Mouse (Mus musculus) midbrain, embryonic 15.5 days (tissue): Measurements from ENCODE around the gene Zfp119a. TPM values are rescaled to one million over a fixed set of nuclear protein-coding genes. Genes with fewer than 3 reads are reported as not detected.
A peak's percentile ranks its signal among the peaks of the same experiment; 100 is the strongest.
"Not testable (repeated sequence)": the region's sequence is repeated elsewhere in the genome, so short reads cannot be mapped to it uniquely, and the experiment has no call there.

Source experiments
- ATAC-seq: fragments of 200-750 bp; cut with Nextera tagmentation; replicated peaks from 2 replicates; pipeline ENCODE4 v1.8.0; 2017; ENCODE audit warnings: moderate TSS enrichment
- H3K27ac ChIP-seq: fragments of 300-500 bp; sonication (generic); 2 replicates; pipeline ENCODE4 v1.5.1; 2015; ENCODE audit warnings: mild to moderate bottlenecking, inconsistent platforms
- H3K27me3 ChIP-seq: fragments of 300-500 bp; sonication (generic); replicated peaks from 2 replicates; pipeline ENCODE4 v1.6.1; 2015; ENCODE audit warnings: inconsistent platforms
- H3K36me3 ChIP-seq: fragments of 300-500 bp; sonication (generic); replicated peaks from 2 replicates; pipeline ENCODE4 v1.6.1; 2015; ENCODE audit warnings: inconsistent platforms
- H3K4me1 ChIP-seq: fragments of 300-500 bp; sonication (generic); 2 replicates; pipeline ENCODE4 v1.6.1; 2015; ENCODE audit warnings: inconsistent platforms
- H3K4me2 ChIP-seq: fragments of 300-500 bp; sonication (generic); 2 replicates; pipeline ENCODE4 v1.6.1; 2015; ENCODE audit warnings: inconsistent platforms, mild to moderate bottlenecking, moderate library complexity
- H3K4me3 ChIP-seq: fragments of 300-500 bp; sonication (generic); 2 replicates; pipeline ENCODE4 v1.5.1; 2015; ENCODE audit warnings: mild to moderate bottlenecking, inconsistent platforms
- H3K9ac ChIP-seq: fragments of 300-500 bp; sonication (generic); 2 replicates; pipeline ENCODE4 v1.6.1; 2015; ENCODE audit warnings: mild to moderate bottlenecking, inconsistent platforms
- H3K9me3 ChIP-seq: fragments of 300-500 bp; sonication (generic); 2 replicates; pipeline ENCODE4 v1.6.1; 2016; ENCODE audit warnings: inconsistent platforms
- WGBS: fragments of 180-500 bp; shearing (Covaris S2); methylation state at CpG from one replicate; pipeline ENCODE4 v1.1.7; 2015; ENCODE audit warnings: mixed read lengths; 5-methylcytosine and 5-hydroxymethylcytosine counted together
- polyA plus RNA-seq: library from polyadenylated mRNA; unstranded; fragments of >200 nt; fragmentation: Nextera tagmentation; extraction: Ambion mirVana; gene quantifications from 2 replicates; pipeline ENCODE4 v1.2.1, GENCODE M21; 2015

Gene Zfp119a
- 12.0 and 15.3 TPM in 2 replicates for polyA plus RNA-seq

DNA sequence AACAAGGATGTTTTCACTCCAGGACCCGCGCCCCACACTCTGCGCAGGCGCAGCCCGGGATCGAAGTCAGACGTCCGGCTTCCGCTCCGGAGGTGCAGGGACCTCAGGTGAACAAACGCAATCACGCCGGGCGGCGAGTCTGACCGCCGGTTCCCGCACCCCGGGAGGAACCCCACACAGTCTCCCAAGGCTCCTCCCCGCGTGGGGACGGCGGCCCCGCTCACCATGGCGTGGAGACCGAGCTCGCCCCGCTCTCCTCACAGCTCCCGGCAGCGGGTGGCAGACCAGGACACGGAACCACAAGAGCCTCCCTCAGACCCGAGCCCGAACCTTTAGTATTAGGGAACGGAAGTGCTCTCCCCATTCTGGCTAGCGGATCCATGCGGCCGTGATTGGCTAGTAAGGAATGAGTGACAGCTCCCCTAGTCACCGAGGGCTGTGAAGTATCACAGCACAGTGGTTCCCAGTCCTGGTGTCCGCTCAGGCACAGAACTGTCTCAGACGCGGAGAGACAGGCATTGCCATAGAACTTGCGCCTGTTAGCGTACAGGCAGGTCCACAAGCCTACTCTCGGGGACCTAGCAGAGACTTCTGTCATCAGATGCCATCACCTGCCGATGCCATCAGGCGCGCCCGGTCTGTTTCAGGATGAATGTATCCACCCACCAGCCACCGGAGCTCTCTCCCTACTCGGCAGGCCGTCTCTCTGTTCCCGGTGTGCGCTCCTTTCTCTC lies at the start of gene Zfp119a:
TSS of gene Zfp119a (minus strand) at position 295 of the 734 bp plus-strand sequence.
- WGBS = under 1% methylated on average over 46 of the region's 53 CpGs
- peak; percentile 100 for ATAC-seq

DNA sequence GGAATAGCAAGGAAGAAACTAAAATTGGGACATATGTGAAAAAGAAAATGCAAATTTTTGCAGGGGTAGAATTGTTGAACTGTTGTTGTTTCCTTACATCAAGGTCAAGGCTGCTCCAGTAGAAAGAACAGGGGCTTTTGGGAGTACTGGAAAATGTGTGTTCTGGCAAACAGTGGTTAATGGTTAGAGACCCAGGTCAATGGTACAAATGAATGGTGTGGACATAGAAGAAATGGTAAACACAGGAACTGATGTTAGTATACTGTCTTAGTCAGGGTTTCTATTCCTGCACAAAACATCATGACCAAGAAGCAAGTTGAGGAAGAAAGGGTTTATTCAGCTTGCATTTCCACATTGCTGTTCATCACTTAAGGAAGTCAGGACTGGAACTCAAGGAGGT lies 27.9 kb upstream of the Zfp119a start:
- Histone ChIP-seq H3K4me3 (no peak overlapping the region), H3K27me3 (no peaks in the 10 kb centered on the region), H3K4me2 (no peak overlapping the region), H3K4me1 (no peaks in the 10 kb centered on the region), H3K9ac (no peak overlapping the region), H3K9me3 (no peaks in the 10 kb centered on the region), H3K36me3 (no peaks in the 10 kb centered on the region), H3K27ac (no peak overlapping the region)
- ATAC-seq = no peak

More for the DNA sequence above, at the start of gene Zfp119a:
- not testable (repeated sequence) for H3K9me3 ChIP-seq, H3K36me3 ChIP-seq, H3K27me3 ChIP-seq
- Histone ChIP-seq H3K9ac (peak within 1 kb of the TSS; percentile 58), H3K4me2 (peak within 1 kb of the TSS; percentile 66), H3K4me3 (peak within 1 kb of the TSS; percentile 52), H3K4me1 (peaks cover 20% of the 10 kb centered on the region), H3K27ac (peak within 1 kb of the TSS; percentile 88)

DNA sequence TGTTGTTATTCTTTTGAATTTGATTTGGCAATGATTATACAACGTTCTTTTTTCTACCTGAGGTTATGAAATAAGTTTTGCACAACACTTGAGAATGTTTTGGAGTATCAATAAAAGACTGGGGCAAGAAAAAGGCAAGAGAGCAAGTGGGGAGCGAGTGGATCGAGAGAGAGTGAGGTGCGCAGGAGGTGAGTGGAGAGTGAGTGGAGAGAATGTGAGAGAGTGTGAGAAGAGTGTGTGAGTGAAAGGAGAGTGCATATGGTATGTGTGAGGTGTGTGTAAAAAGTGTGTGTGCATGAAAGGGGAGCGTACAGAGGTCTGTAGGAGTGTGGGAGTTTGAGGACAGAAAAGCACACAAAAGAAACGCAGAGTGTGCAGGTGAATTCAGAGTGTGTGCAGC lies 25.4 kb upstream of the Zfp119a start:
- Histone ChIP-seq H3K9me3 (no peaks in the 10 kb centered on the region), H3K4me1 (no peaks in the 10 kb centered on the region), H3K27ac (no peak overlapping the region), H3K36me3 (no peaks in the 10 kb centered on the region), H3K27me3 (no peaks in the 10 kb centered on the region), H3K4me3 (no peak overlapping the region), H3K4me2 (no peak overlapping the region), H3K9ac (no peak overlapping the region)
- 78% methylated on average over 6 of the region's 6 CpGs for WGBS
- no peak for ATAC-seq

DNA sequence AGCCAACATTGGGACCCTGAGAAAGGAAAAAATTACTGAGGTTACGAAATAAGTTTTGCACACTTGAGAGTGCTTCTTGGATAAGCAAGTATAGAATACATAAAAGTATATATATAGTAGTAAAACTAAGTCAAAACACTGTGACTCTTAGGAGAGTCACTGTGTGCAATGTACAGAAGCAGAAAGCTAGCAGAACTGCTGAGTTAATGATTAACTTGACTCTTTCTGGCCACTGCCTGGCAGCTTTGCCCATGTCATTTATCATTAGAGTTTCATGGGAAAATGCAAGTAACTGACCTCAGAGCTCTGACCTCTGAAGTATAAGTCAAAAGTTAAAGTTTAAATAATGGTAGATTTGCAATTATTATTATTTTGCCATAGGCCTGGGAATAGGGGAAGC lies 25.0 kb upstream of the Zfp119a start:
- no peaks in the 10 kb centered on the region for H3K36me3 ChIP-seq
- WGBS = 90% methylated on average over 1 of the region's 1 CpGs
- no peak overlapping the region for H3K4me2 ChIP-seq
- H3K9me3 ChIP-seq = no peaks in the 10 kb centered on the region
- no peaks in the 10 kb centered on the region for H3K4me1 ChIP-seq
- H3K27me3 ChIP-seq = no peaks in the 10 kb centered on the region
- H3K27ac ChIP-seq = no peak overlapping the region
- H3K9ac ChIP-seq = no peak overlapping the region
- ATAC-seq = no peak
- no peak overlapping the region for H3K4me3 ChIP-seq

DNA sequence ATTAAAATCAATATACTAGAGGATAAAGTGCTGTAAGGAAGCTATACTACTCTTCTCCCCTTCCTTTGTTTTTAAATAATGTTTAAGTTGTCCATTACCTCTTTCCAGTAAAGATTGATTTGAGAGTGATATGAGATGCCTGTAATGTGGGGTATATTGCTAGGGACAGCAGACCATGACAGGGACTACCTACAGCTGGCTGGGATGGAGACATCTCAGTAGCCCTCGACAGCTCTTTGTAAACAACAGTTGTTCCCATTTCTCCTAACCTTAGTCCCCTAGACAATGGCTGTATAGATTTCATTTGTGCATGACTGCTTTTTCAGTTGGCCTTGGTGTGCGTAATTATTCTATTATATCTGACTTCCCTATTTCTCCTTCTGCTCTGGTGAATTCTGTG lies 24.4 kb upstream of the Zfp119a start:
- Histone ChIP-seq H3K36me3 (peaks cover 5% of the 10 kb centered on the region), H3K27me3 (no peaks in the 10 kb centered on the region), H3K27ac (no peak overlapping the region), H3K4me1 (no peaks in the 10 kb centered on the region), H3K9me3 (peaks cover 5% of the 10 kb centered on the region; the same call in 1 of the 2 replicates), H3K4me2 (no peak overlapping the region), H3K4me3 (no peak overlapping the region), H3K9ac (no peak overlapping the region)
- 69% methylated on average over 2 of the region's 2 CpGs for whole genome bisulfite sequencing
- no peak for ATAC-seq

DNA sequence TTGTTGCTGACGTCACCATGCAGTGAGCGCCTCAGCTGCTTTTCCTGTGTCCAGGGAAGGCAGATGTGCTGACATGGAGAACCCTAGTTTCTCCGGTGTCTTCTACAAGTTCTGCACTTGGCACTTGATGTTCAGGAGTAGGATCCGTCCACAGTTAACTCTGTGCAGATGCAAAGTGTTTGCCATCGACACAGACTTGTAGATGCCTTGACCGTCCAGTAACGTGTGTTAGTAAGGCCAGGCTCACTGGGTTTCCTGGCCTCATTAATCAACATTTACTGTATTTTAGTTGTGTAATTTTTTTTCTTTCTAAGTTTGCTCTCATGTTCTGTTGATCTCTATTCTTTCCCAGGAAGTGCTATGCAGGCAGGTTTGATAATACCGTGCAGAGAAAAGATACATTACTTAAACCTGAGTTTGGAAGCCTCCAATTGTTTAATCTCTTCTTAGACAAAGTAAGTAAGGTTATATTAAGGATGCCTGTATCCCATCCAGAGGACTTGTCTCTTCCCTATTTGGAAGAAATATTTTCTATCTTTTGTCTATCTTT lies 13.8 kb upstream of the Zfp119a start:
- 16% methylated on average over 6 of the region's 8 CpGs for WGBS
- not testable (repeated sequence) for H3K9me3 ChIP-seq, ATAC-seq, H3K4me1 ChIP-seq, H3K27me3 ChIP-seq, H3K36me3 ChIP-seq
- H3K4me3 ChIP-seq = peak overlapping the region; percentile 50
- H3K9ac ChIP-seq = peak overlapping the region; percentile 31; the same call in 1 of the 2 replicates
- H3K4me2 ChIP-seq = peak overlapping the region; percentile 55
- peak overlapping the region; percentile 89 for H3K27ac ChIP-seq

DNA sequence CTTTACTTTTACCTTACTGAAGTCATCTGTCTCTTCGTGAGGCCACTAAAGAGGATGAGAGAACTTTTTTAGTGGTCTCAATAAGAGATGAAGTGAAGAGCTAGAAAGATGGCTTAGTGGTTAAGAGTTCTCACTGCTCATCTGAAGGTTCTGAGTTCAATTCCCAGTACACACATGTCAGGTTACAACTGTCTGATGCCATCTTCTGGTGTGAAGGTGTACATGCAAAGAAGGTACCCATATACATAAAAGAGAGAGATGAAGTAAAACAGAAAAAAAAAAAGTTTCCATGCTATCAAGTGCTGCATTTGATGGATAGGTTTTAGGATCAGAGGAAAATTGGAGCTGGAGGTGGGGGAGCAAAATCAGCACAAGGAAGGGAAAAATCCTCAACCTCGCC lies 6.2 kb upstream of the Zfp119a start:
- 62% methylated on average over 2 of the region's 2 CpGs for WGBS
- peaks cover 13% of the 10 kb centered on the region for H3K27me3 ChIP-seq

DNA sequence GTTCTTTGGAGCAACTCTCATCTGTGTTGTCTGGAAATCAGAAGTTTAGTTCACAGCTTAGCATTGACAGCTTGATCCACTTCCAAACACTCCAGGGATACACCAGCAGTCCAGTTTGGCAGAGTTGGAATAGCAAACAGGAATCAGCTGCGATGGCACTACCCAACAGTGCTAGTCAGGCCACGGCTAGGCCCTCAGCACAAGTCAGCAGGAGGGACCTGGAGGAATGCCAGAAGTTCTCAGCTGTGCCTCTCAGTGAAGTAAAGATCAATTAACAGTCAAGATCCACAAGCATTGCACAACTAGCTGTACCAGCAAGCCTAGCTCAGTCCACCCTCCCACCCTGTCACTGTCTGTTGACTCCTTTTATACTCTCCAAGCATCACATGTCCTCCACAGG lies 4.9 kb upstream of the Zfp119a start:
- Histone ChIP-seq H3K9me3 (no peaks in the 10 kb centered on the region), H3K27ac (no peak overlapping the region), H3K4me2 (no peak overlapping the region), H3K27me3 (peaks cover 13% of the 10 kb centered on the region), H3K36me3 (no peaks in the 10 kb centered on the region), H3K4me1 (0 out of 2 replicates have a peak, but pooled peaks cover 5% of the 10 kb centered on the region), H3K4me3 (no peak overlapping the region), H3K9ac (no peak overlapping the region)
- ATAC-seq = no peak
- 52% methylated on average over 2 of the region's 2 CpGs for WGBS

More for the DNA sequence above, 6.2 kb upstream of the Zfp119a start:
- H3K4me3 ChIP-seq = no peak overlapping the region
- H3K4me1 ChIP-seq = no peaks in the 10 kb centered on the region
- no peak for ATAC-seq
- no peaks in the 10 kb centered on the region for H3K9me3 ChIP-seq
- H3K36me3 ChIP-seq = no peaks in the 10 kb centered on the region
- H3K9ac ChIP-seq = no peak overlapping the region
- no peak overlapping the region for H3K27ac ChIP-seq
- no peak overlapping the region for H3K4me2 ChIP-seq

DNA sequence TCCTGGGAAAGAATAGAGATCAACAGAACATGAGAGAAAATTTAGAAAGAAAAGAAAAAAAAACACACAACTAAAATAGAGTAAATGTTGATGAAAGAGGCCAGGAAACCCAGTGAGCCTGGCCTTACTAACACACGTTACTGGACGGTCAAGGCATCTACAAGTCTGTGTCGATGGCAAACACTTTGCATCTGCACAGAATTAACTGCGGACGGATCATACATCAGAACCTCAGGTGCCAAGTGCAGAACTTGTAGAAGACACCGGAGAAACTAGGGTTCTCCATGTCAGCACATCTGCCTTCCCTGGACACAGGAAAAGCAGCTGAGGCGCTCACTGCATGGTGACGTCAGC lies 471 bp downstream of the Zfp119a start:
- peak overlapping the region; percentile 36 for H3K9ac ChIP-seq
- H3K4me3 ChIP-seq = peak overlapping the region; percentile 52
- H3K4me2 ChIP-seq = peak overlapping the region; percentile 66
- not testable (repeated sequence) for H3K27me3 ChIP-seq, H3K9me3 ChIP-seq, H3K36me3 ChIP-seq, ATAC-seq
- peak overlapping the region; percentile 88 for H3K27ac ChIP-seq
- WGBS = 0% methylated on average over 8 of the region's 8 CpGs
- peaks cover 20% of the 10 kb centered on the region for H3K4me1 ChIP-seq

DNA sequence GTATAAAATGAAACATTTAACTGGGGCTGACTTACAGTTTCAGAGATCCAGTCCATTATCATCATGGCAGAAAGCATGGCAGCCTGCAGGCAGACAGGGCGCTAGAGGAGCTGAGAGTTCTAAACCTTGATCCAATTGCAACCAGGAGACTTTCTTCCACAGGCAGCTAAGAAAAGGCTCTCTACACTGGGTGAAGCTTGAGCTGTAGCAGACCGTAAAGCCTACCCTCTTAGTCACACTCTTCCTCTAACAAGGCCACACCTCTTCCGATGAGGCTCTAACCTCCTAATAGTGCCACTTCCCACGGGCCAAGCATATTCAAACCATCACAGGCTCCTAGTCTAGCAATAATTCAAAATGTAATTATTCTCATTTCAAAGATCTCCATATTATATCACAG lies 1.5 kb downstream of the Zfp119a start:
- no peak overlapping the region for H3K27ac ChIP-seq
- H3K4me1 ChIP-seq = peaks cover 20% of the 10 kb centered on the region
- H3K4me3 ChIP-seq = no peak overlapping the region
- no peak overlapping the region for H3K9ac ChIP-seq
- no peak for ATAC-seq
- H3K36me3 ChIP-seq = no peaks in the 10 kb centered on the region
- H3K27me3 ChIP-seq = no peaks in the 10 kb centered on the region
- H3K4me2 ChIP-seq = peak overlapping the region; percentile 16; the same call in 1 of the 2 replicates
- H3K9me3 ChIP-seq = 0 out of 2 replicates have a peak, but pooled peaks cover under 1% of the 10 kb centered on the region
- WGBS = 92% methylated on average over 4 of the region's 4 CpGs

DNA sequence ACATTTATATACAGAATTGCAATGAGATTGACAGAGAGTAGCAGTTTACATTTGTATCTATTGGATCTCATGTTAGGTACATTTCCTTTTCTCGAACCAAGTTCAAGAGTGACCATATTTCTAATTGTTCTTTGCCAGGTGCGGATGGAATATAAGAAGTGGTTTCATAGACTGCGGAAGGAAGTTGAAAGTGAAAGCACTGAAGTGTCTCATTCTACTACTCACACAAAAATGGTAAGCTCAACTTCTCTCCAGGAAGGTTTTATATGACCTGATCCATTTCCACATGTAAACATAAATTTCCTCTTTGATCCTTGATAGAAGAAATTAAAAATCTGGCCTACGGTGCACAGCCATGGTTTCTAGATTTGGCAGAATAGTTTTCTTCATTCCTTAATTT lies 35.7 kb downstream of the Zfp119a start:
- no peak for ATAC-seq
- H3K27me3 ChIP-seq = no peaks in the 10 kb centered on the region
- H3K9me3 ChIP-seq = no peaks in the 10 kb centered on the region; the same call in 1 of the 2 replicates
- no peak overlapping the region for H3K27ac ChIP-seq
- H3K4me1 ChIP-seq = no peaks in the 10 kb centered on the region
- H3K4me3 ChIP-seq = no peak overlapping the region
- no peaks in the 10 kb centered on the region for H3K36me3 ChIP-seq
- no peak overlapping the region for H3K4me2 ChIP-seq
- 89% methylated on average over 4 of the region's 4 CpGs for WGBS
- no peak overlapping the region for H3K9ac ChIP-seq

DNA sequence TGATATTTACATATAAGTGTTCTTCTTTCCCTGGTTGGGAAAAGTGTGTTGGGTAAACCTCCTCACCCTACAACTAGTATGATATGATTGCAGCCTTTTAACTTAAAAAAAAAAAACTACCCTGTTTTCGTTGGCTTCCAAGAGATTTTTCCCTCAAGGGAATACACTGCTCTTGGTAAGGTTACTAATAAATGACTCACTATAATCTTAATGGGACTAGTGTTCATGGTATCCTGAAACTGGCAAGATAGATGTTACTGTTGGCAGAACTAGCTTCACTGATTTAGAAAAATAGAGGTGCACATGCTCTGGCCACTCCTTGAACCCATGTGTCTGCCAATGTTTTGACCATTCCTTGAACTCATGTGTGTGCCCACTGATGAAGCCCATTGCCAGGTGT lies 57.2 kb downstream of the Zfp119a start:
- Histone ChIP-seq H3K4me2 (no peak overlapping the region), H3K27me3 (no peaks in the 10 kb centered on the region), H3K27ac (no peak overlapping the region), H3K4me1 (no peaks in the 10 kb centered on the region), H3K9ac (no peak overlapping the region), H3K36me3 (no peaks in the 10 kb centered on the region), H3K4me3 (no peak overlapping the region), H3K9me3 (no peaks in the 10 kb centered on the region)
- WGBS = 79% methylated on average over 1 of the region's 1 CpGs
- ATAC-seq = no peak

DNA sequence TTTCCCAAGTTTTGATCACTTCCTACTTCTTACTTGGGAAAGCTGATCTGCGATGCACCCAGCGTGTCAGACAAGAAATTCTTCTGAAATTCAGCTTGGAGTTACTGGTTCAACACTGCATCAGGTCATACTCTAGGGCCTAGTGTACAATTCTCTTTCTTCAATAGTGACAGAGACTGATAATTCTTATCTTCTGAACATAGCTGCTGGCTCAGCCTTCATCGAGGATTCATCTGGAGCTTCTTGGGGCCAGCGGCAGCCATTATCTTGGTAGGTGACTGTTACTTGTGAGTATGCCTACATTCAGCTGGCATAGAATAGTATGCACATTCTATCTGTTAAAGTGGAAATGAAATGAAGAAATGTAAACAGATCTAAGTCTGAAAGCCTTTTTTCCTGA lies 61.9 kb downstream of the Zfp119a start:
- no peak overlapping the region for H3K4me2 ChIP-seq
- H3K36me3 ChIP-seq = no peaks in the 10 kb centered on the region
- no peak overlapping the region for H3K27ac ChIP-seq
- no peaks in the 10 kb centered on the region for H3K27me3 ChIP-seq
- H3K4me3 ChIP-seq = no peak overlapping the region
- no peak overlapping the region for H3K9ac ChIP-seq
- H3K4me1 ChIP-seq = no peaks in the 10 kb centered on the region
- no peaks in the 10 kb centered on the region for H3K9me3 ChIP-seq
- no peak for ATAC-seq
- WGBS = 95% methylated on average over 4 of the region's 4 CpGs
